Mouse (Mus musculus): Measurements from ENCODE around the gene Pnrc1. TPM values are rescaled to one million over a fixed set of nuclear protein-coding genes. Genes with fewer than 3 reads are reported as not detected.

The Pnrc1 gene
- total and polyA plus RNA-seq, 3 experiments = 7.6 to 14.4 TPM; not detected in 1

- TF ChIP-seq RAD21 (IDR thresholded peaks at IDR 0.05; ENCODE audit: low read depth, low read length) = no peak
- no peak for TF ChIP-seq USF1 (IDR thresholded peaks at IDR 0.05; ENCODE audit: low read depth, low read length)
Observed at GRCm38 (mm10) chr4:33310840-33311437, 21.0 kb upstream of the Pnrc1 start (continued).

- Histone ChIP-seq H3K79me2 (ENCODE audit: control insufficient read depth, insufficient read depth, low read length, poor library complexity) (peaks cover 35% of the 10 kb centered on the region), H3K9me3 (replicated peaks; ENCODE audit: insufficient read depth, low read length) (no peaks in the 10 kb centered on the region), H3K27ac (ENCODE audit: control insufficient read depth, low read depth, low read length) (peak within 1 kb of the TSS; percentile 93), H3K36me3 (ENCODE audit: control insufficient read depth in 1 of 2, insufficient read depth in 2 of 2, low read length in 2 of 2) (peaks cover 4 to 16% of the 10 kb centered on the region in 2 experiments), H3K4me1 (ENCODE audit: control insufficient read depth in 1 of 2, insufficient read depth in 2 of 2, low read length in 2 of 2) (peaks cover 9 to 11% of the 10 kb centered on the region in 2 experiments), H3K27me3 (ENCODE audit: control insufficient read depth in 1 of 2, insufficient read depth in 2 of 2, low read length in 2 of 2) (no peaks in the 10 kb centered on the region), H3K9ac (ENCODE audit: control insufficient read depth, low read depth, low read length, poor library complexity, severe bottlenecking) (peak within 1 kb of the TSS; percentile 96), H3K4me3 (ENCODE audit: control insufficient read depth in 1 of 2, insufficient read depth in 1 of 2, low read depth in 2 of 2, low read length in 2 of 2) (peak within 1 kb of the TSS; percentile 91 to 98)
- peak; percentile 98 for DNase-seq (ENCODE audit: low read depth, low spot score)
- TF ChIP-seq TBP (IDR thresholded peaks at IDR 0.05; ENCODE audit: low read depth, low read length) (0 out of 2 replicates have a peak, but pooled peaks have one; percentile 37), ZKSCAN1 (IDR thresholded peaks at IDR 0.05; ENCODE audit: low read depth, low read length) (no peak), ZMIZ1 (IDR thresholded peaks at IDR 0.05; ENCODE audit: low read depth, low read length) (no peak), POLR2A (IDR thresholded peaks at IDR 0.05; ENCODE audit: control insufficient read depth in 1 of 2, insufficient read depth in 1 of 2, low read depth in 1 of 2, low read length in 2 of 2, poor library complexity in 1 of 2) (peak; percentile 44 to 82; a peak in 3 of 4 replicates), ELF1 (IDR thresholded peaks at IDR 0.05; ENCODE audit: low read depth, low read length) (peak; percentile 91), MAFK (IDR thresholded peaks at IDR 0.05; ENCODE audit: borderline replicate concordance, low read depth, low read length) (no peak), MYC (IDR thresholded peaks at IDR 0.05; ENCODE audit: low read depth, low read length) (no peak), RCOR1 (IDR thresholded peaks at IDR 0.05; ENCODE audit: low read depth, low read length) (no peak), SMC3 (IDR thresholded peaks at IDR 0.05; ENCODE audit: low read depth, low read length) (no peak), GATA1 (IDR thresholded peaks at IDR 0.05; ENCODE audit: low read depth, low read length) (no peak), MAZ (IDR thresholded peaks at IDR 0.05; ENCODE audit: low read depth, low read length) (no peak), SIN3A (IDR thresholded peaks at IDR 0.05; ENCODE audit: low read length) (peak; percentile 83), CHD1 (IDR thresholded peaks at IDR 0.05; ENCODE audit: low read depth, low read length) (no peak), USF1 (IDR thresholded peaks at IDR 0.05; ENCODE audit: low read depth, low read length) (no peak), TAL1 (IDR thresholded peaks at IDR 0.05; ENCODE audit: low read length) (no peak), MYB (IDR thresholded peaks at IDR 0.05; ENCODE audit: low read depth, low read length) (no peak), ETS1 (IDR thresholded peaks at IDR 0.05; ENCODE audit: low read depth, low read length) (no peak), NRF1 (IDR thresholded peaks at IDR 0.05; ENCODE audit: insufficient read depth, low read depth, low read length, poor library complexity, severe bottlenecking) (no peak), GABPA (IDR thresholded peaks at IDR 0.05; ENCODE audit: low read depth, low read length) (no peak), E2F4 (IDR thresholded peaks at IDR 0.05; ENCODE audit: borderline replicate concordance, low read depth, low read length) (no peak), ZNF384 (IDR thresholded peaks at IDR 0.05; ENCODE audit: low read depth, low read length) (0 out of 2 replicates have a peak, but pooled peaks have one; percentile 5), ZC3H11A (IDR thresholded peaks at IDR 0.05; ENCODE audit: low read depth, low read length) (no peak), POLR2AphosphoS2 (IDR thresholded peaks at IDR 0.05; ENCODE audit: low read length) (peak; percentile 66; the same call in 1 of the 2 replicates), USF2 (IDR thresholded peaks at IDR 0.05; ENCODE audit: borderline replicate concordance in 1 of 2, insufficient read depth in 1 of 2, low read depth in 1 of 2, low read length in 2 of 2) (no peak), MAX (IDR thresholded peaks at IDR 0.05; ENCODE audit: low read length) (no peak), RAD21 (IDR thresholded peaks at IDR 0.05; ENCODE audit: low read depth, low read length) (no peak), TCF12 (IDR thresholded peaks at IDR 0.05; ENCODE audit: low read depth, low read length) (peak; percentile 68), MXI1 (IDR thresholded peaks at IDR 0.05; ENCODE audit: low read depth, low read length) (peak; percentile 23; the same call in 1 of the 2 replicates), NELFE (IDR thresholded peaks at IDR 0.05; ENCODE audit: low read depth, low read length) (peak; percentile 79), HCFC1 (IDR thresholded peaks at IDR 0.05; ENCODE audit: low read depth, low read length) (peak; percentile 87), BHLHE40 (IDR thresholded peaks at IDR 0.05; ENCODE audit: borderline replicate concordance, low read depth, low read length) (no peak), EP300 (IDR thresholded peaks at IDR 0.05; ENCODE audit: low read depth in 1 of 2, low read length in 2 of 2) (no peak)
Observed at GRCm38 (mm10) chr4:33309764-33310757, 20.1 kb upstream of the Pnrc1 start, which contains the start of gene Rngtt. Rngtt (plus strand) TSS chr4:33310311.

Measured in MEL (cell line).